Mouse (Mus musculus) CH12F3 (cell line): Measurements from ENCODE around the gene Pck1.

ENCODE experiments used
- in situ Hi-C: fragments of 300-500 bp; cut with MboI; formaldehyde crosslinking; loops from 2 replicates; pipeline ENCODE4 v1.14.3; 2020; ENCODE audit warnings: low sequenced_read_pairs

Pck1 gene

DNA sequence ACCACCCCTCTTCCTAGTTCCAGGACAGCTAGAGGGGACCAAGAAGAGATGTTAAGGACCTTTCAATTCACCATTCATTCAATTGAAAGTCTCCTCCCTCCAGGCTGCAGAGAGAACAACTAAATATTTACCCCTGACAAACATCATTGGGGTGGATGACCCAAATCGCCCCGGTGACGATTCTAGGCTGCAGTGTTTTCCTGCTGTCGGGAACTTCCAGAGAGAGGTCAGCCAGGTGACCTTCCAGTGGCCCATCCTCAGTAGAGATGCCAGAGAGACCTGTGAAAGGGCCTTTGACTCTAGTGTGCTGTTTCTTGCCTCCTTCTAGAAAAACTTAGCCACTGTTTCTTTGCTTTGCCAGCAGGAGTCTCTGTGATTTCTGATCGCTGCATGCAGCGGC is 6.1 kb upstream of the Pck1 start:
- in situ Hi-C loops = no loop called here

GRCm38 (mm10) chr2:173148001-173148400 is 4.8 kb upstream of the Pck1 start:
- in situ Hi-C loops = no loop called here

DNA sequence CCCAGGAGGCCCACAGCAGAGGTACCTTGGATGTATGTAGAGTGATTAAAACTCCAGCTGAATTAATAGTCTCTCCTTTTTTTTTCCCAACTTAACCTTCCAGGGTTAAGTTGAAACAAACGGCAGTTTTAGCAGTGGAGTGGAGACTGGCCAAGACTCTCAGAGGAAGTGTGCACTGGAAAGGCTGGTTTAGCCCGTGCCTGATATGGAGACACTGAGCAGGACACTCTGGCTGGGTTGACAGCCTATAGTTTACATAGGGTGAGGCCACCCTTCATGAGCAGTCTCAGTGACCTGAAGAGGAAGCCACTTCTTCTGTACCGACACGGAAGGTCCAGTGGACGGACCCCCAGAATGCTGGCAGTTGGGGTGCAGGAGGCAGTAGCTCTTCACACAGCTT is 1.5 kb upstream of the Pck1 start:
- in situ Hi-C loops = no loop called here

- in situ Hi-C loops = no loop called here
Measured at GRCm38 (mm10) chr2:173151784-173152284, 1.0 kb upstream of the Pck1 start.

- in situ Hi-C loops = no loop called here
Measured at GRCm38 (mm10) chr2:173153266-173153665, 418 bp downstream of the Pck1 start.

DNA sequence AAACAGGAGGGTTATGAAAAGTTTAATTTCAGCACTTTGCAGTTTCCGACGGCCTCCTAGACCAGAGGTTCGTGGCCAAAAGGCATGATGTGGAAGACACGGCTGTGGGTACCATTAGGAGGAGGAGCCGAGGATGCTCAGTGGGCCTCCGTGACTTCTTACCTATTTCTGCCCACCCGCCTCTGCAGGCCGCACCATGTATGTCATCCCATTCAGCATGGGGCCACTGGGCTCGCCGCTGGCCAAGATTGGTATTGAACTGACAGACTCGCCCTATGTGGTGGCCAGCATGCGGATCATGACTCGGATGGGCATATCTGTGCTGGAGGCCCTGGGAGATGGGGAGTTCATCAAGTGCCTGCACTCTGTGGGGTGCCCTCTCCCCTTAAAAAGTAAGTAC is 1.7 kb downstream of the Pck1 start:
- in situ Hi-C loops = no loop called here

GRCm38 (mm10) chr2:173154962-173155361 is 2.1 kb downstream of the Pck1 start:
- in situ Hi-C loops = no loop called here

DNA sequence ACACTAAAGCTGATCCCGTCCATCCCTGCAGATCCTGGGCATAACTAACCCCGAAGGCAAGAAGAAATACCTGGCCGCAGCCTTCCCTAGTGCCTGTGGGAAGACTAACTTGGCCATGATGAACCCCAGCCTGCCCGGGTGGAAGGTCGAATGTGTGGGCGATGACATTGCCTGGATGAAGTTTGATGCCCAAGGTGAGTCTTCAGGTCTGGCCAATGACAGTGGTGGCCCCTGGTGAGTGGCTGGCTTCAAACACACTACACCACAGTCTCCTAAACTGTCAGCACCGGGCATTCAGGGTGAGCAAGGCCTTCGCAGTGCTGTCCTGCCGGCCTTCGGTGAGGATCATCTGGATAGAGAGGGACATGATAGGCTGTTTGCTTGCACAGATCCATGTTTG is 3.1 kb downstream of the Pck1 start:
- in situ Hi-C loops = no loop called here

GRCm38 (mm10) chr2:173156923-173157322 is 4.1 kb downstream of the Pck1 start:
- in situ Hi-C loops = no loop called here

DNA sequence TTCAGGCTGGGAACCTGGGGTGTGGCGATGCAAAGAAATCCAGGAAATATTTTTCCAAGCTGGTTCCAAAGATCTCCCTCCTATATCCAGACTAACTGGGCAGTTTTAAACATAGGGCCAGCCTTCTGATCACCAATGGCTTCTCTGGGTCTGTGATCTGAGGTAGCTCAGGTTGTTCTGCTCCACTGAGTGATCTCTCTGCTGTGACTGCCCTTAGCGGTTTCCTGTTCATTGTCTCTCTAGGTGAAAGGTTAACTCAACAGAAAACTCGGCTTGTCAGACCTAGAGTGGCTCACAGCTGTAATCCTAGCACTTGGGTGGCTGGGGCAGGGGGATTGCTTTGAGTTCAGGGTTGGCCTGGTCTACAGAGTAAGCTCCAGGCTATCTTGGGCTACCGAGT is 4.5 kb downstream of the Pck1 start:
- in situ Hi-C loops = no loop called here

DNA sequence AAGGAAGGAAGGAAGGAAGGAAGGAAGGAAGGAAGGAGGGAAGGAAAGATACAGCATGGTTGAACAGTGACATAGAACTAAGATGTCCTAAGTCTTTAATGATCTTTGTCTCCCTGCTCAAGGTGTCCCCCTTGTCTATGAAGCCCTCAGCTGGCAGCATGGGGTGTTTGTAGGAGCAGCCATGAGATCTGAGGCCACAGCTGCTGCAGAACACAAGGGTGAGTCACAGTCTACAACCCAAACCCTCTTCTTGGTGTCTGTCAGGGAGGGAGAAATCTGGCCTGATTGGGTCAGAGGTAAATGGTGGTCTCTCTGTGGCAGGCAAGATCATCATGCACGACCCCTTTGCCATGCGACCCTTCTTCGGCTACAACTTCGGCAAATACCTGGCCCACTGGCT is 5.0 kb downstream of the Pck1 start:
- in situ Hi-C loops = no loop called here

DNA sequence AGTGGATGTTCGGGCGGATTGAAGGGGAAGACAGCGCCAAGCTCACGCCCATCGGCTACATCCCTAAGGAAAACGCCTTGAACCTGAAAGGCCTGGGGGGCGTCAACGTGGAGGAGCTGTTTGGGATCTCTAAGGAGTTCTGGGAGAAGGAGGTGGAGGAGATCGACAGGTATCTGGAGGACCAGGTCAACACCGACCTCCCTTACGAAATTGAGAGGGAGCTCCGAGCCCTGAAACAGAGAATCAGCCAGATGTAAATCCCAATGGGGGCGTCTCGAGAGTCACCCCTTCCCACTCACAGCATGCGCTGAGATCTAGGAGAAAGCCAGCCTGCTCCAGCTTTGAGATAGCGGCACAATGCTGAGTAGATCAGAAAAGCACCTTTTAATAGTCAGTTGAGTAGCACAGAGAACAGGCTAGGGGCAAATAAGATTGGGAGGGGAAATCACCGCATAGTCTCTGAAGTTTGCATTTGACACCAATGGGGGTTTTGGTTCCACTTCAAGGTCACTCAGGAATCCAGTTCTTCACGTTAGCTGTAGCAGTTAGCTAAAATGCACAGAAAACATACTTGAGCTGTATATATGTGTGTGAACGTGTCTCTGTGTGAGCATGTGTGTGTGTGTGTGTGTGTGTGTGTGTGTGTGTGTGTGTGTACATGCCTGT is 5.7 kb downstream of the Pck1 start:
- in situ Hi-C loops = no loop called here

- in situ Hi-C loops = no loop called here
Measured at GRCm38 (mm10) chr2:173159354-173160311, 6.8 kb downstream of the Pck1 start.

- in situ Hi-C loops = no loop called here
Measured at GRCm38 (mm10) chr2:173163380-173163779, 10.5 kb downstream of the Pck1 start.

DNA sequence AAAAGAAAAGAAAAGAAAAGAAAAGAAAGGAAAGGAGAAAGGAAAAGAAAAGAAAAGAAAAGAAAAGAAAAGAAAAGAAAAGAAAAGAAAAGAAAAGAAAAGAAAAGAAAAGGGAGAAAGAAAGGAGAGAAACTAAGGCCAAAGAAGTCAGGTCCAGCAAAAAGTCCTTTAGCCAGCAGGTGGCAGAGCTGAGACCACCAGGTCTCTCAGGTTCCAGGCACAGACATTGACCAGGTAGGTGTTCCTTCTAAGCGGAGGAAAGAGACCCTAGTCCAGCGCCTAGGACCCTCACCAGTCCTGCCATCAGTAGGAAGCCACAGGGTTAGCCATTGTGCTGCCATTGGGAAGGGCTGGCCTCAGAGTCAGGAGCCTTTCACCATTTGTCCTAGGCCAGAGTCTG is 11.5 kb downstream of the Pck1 start:
- in situ Hi-C loops = no loop called here

- in situ Hi-C loops = no loop called here
Measured at GRCm38 (mm10) chr2:173164946-173165345, 12.1 kb downstream of the Pck1 start.

DNA sequence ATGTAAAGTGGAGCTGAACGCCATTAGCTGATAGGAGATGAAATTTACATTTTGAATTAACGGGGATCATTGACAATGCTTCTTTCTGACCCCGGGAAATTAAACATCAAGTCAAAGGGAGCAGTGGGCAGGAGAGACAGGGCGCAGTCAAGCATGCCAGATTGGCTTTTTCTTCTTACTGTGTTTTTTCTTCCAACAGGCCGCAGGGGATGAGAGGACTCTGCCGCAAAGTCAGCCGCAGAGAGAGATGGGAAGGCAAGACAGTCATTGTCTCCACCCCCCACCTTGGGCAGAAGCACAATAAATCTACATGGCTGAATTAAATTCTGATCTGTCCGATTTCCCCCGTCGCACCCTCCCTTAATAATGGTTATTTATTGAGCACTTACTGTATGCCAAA is 12.5 kb downstream of the Pck1 start:
- in situ Hi-C loops = no loop called here

DNA sequence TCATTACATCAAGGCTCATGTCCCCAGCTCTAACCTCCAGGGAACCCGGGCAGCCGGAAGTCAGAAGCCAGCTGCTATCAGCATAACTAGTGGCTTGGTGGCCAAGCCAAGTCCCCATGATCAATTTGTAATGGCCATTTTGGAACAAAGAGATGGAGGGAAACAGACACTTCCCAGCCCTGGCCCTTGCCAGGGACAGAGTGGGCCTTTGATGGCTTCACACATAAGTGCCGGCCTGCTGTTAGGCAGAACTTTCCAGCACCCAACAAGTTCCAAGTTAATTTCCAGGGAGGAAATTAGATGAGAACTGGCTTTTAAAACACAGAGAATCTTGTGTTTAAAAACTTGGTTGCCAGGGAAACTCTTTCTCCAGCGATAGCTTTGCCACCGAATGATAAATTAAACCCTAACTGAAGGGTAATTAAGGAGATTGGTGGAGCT is 15.6 kb downstream of the Pck1 start:
- in situ Hi-C loops = no loop called here

DNA sequence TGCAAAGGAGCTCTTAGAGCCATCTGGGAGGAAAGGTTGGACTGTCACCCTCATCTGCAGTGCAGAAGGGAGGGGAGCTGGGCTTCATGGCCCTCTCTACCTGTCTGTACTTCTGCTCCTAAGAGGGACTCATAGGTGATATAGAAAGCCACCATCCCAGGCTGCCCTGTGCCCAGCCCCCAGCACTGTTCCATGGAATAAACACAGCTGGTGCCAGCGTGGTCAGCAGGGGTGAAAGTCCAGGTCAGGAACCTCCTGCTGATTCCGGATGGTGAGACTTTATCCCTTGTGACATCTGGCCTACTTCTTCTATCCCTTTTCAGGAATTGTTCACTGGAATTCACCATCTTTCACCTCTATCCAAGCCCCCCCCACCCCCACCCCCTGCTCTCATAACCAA is 17.2 kb downstream of the Pck1 start:
- in situ Hi-C loops = no loop called here

DNA sequence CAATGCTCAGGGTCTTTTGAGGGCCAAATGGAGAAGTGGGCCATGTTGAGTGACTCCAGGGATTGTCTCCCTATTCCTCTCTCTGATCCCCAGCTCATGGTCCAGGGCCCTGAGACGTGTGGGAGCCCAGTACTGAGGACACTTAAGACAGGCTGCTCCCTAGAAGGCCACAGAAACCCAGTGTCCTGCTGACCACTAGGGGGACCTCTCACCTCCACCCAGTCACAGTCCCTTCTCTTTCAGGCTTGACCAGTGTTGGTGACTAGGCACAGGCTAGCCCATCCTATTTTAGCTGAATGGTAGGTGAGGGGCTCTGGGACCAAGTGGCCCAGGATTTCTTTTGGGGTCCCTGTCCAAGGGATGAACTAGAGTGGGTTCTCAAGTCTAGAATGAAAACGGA is 17.9 kb downstream of the Pck1 start:
- in situ Hi-C loops = no loop called here

GRCm38 (mm10) chr2:173171470-173171869 is 18.6 kb downstream of the Pck1 start:
- in situ Hi-C loops = no loop called here

- in situ Hi-C loops = no loop called here
Measured at GRCm38 (mm10) chr2:173171956-173172355, 19.1 kb downstream of the Pck1 start.
